Mouse (Mus musculus): Measurements from ENCODE around the gene Mapkap1.

GRCm38 (mm10) chr2:34367024-34367423 is 39.5 kb upstream of the Mapkap1 start:
- TF ChIP-seq CTCF (IDR thresholded peaks at IDR 0.05; ENCODE audit: control insufficient read depth, insufficient read depth, insufficient replicate concordance, low read depth, low read length) = no peak
- no peak for TF ChIP-seq POLR2A (IDR thresholded peaks at IDR 0.05; ENCODE audit: control insufficient read depth, low read depth, low read length)
